Mouse (Mus musculus) c-Kit-positive CD71-negative TER-119-negative erythroid progenitor cells, embryonic 14.5 days (primary cell): ENCODE results near the gene Gm37240.

Experiments used
- DNase-seq: peaks from one replicate; pipeline ENCODE4 v3.0.0-alpha.2; 2013; ENCODE audit warnings: low read depth

The Gm37240 gene

DNA sequence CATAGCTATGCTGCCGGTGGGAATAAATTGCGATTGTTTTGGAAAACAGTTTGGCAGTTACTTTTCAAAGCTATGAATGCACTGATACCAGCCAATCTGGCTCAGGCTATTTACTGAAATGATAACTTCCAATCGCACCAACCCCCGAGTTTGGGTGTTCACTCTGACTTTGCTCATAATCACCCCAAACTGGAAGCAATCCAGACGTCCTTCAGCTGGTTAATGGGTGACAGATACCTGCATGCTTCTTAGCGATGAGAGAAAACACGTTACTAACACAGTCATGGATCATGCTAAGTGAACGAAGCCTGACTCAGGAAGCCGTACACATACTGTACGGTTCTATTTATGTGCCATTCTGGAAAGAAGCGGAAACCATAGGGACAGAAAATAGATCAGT, 702.4 kb downstream of the Gm37240 start:
- DNase-seq = no peak

DNA sequence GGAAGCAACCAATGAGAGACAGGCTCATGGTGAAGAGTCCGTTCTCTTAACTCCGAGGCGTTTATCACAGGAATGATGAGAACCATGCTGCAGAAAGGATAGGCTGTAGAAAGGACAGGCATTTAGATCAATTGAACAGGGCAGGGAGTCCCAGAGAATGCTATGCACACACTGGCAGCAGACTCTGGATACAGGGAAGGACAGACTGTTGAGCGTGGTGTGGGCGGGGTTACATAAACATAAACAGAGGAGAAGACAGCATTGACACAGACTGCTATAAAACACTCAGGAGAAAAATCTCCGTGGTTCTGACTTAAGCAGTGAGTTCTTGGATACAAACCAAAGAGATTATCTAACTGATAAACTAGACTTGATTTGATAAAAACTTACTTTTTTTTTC, 703.2 kb downstream of the Gm37240 start:
- no peak for DNase-seq

DNA sequence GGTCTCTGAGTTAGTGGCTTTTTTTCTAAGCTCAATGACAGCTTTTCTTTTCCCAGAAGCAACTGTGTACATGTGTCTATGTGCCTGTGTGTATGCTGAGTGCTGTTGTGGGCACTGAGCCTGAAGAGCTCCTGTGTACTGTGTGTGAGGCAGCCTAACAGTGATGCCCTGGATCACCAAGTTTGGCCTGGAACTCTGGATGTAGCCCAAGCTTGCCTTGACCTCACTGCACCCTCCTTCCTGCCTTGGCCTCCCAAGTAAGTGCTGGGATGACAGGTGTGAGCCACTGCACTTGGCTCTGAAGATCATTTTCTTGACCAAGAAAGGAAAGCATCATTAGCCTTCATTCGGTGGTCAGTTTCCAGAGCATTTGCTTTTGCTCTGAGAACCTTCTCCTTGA, 710.6 kb downstream of the Gm37240 start:
- DNase-seq = no peak

DNA sequence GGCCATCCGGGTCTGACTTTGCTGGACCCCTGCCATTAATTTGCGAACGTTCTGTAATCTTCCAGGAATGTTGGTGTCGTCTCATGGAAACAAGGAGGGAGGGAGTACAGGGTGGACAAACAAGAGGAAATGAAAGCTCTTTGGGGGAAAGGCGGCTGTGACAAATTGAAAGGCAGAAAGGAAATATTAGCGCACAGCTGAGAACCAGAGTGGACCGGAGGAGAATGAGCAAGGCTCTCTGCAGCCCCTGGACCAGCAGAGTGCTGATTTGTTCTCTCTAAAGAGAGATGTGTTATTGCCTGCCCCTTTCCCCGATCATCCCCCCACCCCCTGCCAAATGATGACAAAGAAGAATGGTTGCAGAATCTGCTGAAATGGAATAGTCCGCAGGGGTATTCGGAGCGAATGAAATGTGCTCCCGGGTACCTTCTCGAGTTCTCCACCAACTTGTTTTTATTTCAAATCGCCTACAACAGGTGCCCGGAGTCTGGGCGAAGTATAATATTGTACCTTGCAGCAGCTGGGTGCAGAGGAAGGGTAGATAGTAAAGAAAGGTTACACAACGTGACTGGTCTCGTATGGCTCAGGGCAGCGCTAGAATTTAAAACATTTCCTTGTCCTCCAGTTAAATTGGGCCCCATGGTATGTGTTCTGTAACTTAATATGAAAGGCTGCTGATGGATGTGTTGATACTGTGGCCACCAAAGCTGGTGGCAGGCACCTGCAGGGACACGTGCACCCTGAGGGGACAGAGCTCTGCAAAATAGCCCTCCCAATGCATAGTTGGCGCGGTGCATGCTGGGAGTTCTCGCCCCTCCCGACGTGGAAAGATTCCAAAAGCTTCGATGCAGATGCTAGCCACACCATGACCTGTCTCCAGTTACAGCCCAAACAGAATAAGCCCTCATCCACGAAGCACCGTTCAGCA, 712.5 kb downstream of the Gm37240 start:
- no peak for DNase-seq

DNA sequence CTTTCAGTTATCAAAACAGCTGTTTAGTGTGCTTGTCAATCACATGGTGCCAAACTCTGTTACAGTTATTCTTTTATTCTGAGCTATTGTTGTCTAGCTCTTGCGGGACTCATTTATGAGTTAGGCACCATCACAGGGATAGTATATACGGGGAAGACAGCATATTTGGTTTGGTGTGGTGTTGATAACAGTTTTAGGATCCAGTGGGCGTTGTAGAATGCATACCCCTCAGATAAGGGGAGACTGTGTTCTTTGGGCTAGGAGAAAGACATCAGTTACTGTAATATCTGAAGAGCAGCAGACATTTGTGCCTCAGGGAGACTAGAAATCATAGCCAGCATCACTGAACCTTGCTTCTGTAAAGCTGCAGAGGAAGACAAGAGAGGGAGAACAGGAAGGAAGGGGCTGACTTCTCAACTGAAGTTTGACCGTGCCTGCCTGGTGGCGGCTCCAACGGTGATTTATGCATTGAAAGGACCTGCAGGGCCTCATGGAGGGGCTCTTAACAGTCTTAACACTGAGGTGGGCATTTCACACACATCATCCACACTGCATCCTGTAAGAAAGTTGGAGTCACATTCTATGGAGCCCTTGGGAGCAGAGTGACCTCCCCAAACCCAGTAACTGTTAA, 713.8 kb downstream of the Gm37240 start:
- no peak for DNase-seq

DNA sequence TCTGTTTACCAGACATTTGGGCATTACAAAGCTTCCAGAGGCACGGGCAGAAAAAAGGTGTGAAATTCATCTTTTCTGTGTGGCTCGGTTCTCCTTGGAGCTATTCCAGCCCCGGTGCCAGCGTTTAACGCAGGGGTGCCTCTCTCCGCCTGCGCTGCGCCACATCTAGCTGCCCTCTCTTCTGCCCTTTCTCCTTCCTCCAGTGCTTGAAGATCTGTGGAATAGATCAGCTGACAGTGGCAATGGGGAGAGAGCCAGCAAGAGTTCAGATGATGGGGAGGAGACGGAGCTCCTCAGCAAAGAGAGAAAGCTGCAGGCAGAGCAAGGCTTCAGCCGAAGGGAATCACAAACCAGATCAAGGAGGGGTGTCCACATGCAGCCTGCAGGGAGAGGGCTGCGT, 714.8 kb downstream of the Gm37240 start:
- DNase-seq = no peak

DNA sequence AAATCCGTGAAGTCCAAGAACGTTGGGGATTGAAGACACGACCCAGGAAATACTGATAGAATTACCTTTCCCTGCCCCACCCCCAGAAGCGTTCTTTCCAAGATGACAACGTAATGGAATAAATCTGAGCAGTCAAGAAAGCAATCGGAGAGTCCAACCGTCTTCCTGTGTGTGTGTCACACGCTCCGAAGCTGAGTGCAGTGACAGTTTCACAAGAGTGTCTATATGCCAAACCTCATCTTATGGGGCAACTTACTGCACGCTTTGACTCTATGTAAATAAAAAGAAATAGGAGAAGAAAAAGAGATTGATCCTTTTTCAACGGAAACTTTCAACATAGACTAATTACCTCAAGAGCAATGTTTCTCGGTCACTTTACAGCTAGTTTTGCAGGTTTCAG, 715.2 kb downstream of the Gm37240 start:
- DNase-seq = no peak

DNA sequence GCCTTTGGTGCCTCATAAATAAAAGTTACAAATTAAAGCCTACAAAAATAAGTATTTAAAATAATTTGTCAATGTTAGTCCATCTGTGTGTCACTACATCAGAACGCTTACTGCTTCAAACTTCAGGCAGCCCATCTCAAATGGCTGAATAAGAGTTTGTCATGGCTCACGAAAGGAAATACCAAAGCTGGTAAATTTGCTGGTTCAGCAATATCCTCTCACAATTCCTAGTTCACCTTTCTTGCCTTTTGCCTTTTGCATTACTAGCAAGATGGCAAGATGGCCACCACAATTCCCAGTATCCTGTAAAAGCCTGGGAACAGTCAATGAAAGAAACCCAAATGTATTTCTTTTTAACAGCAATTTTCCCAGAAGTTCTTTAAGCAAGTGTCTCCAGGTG, 718.5 kb downstream of the Gm37240 start:
- no peak for DNase-seq

DNA sequence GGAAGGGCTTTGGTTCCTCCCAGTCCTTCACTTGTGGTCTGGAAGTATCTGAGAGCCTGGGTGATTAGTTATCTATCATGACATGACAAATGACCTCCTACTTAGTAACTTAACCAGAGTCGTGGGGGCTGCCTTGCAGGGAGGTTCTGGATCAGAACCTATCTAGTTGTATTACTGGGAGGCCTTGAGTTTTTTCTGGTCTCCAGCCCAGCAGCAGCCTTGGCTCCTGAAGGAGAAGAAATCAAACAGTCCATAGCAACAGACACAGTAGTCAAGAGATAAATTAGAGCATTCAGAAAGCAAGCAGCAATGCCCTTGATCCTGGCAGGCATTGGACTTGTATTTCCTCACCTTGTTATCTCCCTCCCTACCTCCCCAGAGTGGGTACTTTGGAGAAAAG, 722.4 kb downstream of the Gm37240 start:
- DNase-seq = no peak

DNA sequence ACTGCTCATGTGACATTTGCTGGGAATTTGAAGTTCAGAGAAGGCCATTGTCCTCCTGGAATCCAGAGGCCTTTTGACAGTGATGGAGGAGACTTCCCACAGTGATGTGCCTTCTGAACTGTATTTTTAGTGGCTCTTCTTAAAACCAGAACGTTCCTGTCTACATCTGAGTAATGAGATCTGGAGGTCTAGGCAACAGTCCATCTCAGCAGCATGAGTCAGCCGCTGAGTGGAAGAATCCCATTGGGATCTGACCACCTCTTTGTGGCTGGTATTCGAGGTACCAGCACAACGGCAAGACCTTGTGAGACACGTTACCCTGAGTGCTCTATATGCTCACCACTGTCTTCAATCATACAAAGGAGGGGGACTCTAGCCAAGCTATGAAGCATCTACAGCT, 723.9 kb downstream of the Gm37240 start:
- no peak for DNase-seq

DNA sequence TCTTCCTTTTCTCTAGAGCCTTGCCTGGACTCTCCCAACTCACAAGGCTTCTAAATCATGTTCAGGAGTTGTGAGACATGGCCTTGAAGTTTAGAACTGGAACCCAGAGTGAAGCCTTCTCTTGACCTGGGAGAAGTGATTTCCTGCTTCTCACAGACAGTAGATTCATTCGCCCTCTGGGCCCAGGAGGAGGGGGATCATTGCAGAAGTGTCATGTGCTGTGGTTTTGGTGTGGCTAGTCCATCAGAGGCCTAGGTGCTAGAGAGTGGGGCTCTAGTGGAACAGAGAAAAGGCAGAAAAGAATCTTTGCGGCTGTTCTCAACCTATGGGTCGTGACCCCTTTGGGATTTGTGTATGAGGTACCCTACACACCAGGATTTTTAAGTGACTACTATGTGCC, 724.9 kb downstream of the Gm37240 start:
- no peak for DNase-seq

DNA sequence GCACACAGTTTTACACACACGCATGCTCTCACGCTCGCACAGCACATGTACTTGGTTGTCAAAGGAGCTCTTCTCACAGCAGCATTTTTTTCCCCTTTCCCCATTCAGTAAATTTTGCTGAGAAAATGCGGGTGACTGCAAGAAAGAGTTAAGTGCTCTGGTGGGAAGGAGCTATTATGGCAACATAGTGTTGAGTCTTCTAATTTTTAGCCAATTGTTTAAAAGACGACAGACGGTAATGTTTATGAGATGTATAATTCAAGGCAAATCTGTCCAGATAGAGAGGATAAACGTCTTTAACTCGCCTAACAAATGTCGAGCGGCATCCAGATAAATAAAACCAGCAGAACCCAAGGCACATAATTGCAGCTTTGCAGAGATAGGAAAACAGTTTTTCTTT, 726.5 kb downstream of the Gm37240 start:
- no peak for DNase-seq

DNA sequence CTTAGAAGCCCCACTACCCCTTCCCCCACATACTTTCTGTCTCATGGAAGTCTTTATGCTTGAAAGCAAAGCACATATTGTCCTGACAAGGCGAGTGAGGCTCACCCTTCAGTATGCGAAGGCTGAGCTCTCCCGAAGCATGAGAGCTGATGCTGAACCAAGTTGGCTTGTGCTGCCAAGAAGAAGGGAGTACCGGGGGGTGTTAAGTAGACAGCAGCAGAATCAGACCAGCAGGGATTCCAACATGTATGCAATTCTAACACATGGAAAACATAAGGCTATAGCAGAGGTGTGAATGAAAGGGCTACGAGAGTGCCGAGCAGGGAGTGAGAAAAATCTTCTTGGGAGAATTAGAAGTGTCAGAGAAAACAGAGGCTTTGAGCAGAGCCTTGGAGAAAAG, 727.7 kb downstream of the Gm37240 start:
- no peak for DNase-seq

DNA sequence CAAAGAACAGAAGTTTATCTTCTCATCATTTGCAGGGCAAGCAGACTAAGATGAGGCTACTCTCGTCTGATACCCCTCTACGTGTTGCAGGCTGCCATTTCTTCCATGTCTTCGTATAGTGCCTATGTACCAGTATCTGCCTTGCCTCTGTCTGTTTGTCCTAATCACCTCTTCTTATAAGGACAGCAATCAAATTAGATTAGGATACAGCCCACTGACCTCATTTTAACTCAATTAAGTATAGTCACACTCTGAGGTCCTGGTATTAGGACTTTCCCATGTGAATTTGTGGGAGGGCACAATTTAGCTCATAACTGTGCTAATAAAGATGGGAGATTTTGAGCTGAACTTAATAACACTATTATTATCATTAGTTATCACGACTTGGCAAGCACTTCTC, 738.5 kb downstream of the Gm37240 start:
- DNase-seq = no peak

DNA sequence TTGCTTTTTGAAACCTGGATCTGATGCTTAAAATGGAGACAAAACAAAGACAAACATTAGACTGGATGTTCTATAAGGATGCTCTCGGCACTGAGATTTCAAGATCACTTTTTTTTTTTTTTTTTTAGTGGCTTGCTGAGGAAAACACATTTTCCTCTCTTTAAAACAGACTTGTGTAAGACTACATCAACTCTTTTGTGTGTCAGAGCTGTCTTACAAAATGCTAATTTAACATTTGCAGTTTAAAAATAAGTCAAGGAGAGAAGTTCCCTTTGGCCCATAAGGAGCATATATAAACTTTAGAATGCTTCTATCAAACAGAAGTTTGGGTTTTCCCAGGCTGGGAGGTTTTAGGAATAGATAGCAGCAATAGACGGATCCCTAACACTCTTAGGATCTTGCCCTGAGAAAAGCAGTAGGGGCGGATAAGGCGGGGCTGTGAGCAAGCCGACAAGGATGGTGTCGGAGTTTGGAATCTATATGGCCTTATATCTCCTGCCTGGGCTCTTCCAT, 739.2 kb downstream of the Gm37240 start:
- DNase-seq = no peak

DNA sequence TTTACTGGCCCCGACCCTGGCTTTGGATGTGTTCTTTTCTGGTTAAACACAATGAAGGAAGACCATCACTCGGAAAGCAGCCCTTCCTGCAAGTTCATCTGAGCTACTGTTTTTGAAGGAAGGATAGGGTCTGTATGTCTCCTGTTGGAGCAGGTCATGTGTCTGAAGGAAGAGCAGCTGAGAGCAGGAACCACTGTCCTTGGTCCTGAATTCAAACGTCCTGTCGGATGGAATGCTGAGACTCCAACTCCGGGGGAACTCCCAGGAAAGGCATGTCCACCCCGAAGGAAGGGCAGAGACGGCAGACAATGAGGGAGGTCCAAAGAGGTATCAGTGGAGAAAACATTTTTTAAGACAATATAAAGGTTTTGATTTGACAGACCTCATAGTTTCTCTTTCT, 741.8 kb downstream of the Gm37240 start:
- peak; percentile 10 for DNase-seq

DNA sequence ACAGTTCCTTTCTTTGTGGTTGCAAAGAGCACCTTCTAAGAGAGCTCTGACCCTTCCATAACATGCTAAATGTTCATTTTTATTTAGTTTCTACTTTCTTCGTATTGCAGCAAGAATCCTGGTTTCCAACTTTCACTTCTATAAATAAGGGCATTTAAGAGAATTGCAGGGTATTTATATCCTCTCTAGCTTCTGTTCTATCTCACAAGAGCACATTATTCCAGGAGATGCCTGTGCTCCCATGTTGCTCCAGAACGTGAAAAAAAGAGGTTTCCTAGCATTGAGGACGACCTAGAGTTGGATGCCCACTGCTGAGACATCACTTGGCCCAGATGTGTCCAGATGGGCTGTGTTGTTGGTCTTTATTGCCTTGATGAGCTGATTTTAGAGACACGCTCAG, 742.2 kb downstream of the Gm37240 start:
- no peak for DNase-seq

DNA sequence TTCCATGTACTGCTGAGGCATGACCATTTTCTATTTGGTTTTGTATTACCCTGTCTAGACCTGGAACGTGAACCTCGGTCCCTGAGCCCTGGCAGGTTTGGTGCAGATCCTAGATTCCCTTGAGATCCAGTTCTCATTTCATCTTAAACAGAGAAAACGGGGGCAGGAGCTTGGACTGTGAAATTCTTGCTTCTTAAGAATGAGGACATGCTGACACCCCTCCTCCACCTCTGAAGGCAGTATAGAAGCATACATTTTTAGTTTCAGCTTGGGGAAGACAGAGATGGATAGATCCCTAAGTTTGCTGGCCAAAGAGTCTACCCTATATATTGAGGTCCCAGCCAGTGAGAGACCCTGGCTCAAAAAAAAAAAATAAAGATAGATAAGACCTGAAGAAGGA, 742.9 kb downstream of the Gm37240 start:
- DNase-seq = no peak

DNA sequence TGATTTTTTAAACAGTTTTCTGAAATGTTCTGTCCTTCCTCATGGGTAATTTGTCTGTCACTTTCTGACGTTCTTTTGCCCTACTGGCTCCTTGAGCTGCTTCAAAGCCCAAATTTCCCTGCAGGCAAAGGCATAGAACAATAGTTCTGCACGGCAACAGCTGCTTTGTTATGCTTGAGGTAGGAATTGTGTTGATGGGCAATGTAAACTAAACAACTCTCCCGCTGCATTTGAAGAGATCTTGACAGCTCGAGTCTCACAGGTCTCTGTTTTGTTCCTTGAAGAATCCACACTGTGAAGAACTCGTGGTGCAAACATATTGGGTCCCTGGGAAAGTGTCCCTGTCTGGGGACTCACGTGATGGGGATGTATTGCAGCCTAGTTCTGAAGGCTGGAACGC, 746.8 kb downstream of the Gm37240 start:
- DNase-seq = no peak

DNA sequence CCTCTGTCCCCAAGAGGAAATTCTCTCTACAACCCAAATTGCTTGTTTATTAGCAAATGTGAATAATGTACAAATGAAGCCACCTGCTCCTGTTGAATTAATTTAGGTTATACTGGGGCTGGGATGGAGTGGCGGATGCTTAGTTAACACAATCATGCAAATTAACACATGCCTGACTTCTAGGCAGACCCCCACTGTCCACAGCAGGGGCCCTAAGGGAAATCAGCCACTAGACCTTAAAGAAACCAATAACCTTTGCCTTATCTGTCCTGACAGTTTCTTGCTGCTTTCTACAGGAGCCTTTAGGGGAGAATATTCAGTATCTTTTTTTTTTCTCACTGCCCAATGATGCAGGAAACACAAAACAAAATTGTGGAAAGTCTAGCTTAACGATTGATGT, 748.9 kb downstream of the Gm37240 start:
- no peak for DNase-seq

DNA sequence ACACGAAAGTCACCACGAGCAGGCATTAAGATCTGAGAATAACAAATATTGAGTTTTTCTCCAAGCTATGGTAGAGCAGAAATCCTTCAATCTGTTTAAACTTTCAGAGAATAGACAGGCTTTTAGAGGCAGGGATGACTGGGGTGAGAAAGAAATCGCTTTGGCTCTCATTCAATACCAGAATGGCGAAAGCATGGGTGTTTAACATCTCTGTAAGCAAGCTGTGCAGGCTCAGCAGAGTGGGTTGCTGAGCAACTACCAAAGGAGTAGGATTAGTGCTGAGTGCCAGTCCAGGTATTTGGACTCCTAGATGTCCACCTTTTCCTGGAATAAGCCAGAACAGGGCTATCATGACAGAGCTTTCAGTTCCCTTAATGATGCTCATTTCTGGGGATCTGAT, 753.8 kb downstream of the Gm37240 start:
- DNase-seq = no peak

DNA sequence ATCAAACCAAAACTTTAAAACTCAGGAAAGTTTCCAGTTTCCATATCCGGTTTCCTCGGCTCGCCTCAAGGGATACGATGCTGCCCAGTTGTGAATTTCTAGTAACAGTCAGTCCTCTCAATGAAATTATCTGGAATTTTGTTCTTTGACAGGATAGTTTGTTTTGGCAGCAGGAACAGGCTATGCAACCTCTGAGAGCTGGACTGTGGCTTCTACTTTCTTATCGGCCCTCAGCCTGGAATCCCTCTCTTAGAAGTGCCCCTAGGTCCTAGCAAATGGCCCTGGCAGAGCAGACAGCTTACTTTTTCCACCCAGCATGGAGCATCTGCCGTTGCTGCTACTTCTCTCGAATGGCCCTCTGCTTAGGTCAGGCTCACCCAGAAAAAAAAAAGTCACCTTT, 755.4 kb downstream of the Gm37240 start:
- DNase-seq = no peak

DNA sequence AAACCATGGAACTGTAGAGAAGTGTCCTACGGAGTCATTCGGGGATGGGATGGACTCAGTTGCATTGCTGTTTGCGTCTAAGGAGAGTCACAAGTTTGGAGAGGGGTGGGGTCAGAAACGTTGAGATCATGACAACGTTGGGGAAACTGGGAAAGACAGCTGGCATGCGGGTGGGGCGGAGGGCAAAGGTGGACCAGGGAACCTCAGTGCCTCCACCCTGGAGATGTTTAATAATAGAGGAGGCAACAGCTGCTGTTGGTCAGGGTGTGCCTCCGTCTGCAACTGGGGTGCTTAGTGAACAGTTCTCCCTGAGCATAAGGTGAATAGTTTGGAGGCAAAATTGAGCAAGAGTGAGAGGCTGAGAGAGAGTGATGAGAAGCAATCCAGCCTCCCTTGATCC, 758.8 kb downstream of the Gm37240 start:
- no peak for DNase-seq

DNA sequence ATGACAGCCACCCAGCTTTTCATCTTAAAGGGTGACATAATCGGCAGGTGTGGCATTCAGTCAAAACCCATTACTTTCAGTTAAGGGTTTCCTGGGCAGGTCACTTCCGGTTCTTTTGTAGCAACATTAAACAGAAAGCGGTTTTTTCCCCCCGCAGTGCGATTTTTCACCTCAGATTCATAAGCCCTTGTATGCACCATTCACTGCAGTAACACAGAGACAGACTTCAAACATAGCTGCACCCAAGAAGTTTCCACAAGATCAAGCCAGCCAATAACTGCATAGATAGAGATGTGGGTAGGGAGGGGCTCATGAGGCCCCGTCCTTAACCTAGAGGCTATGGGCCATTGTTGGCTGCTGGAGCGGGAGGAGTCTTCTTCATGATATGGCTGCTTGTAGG, 760.3 kb downstream of the Gm37240 start:
- DNase-seq = no peak
